Mouse (Mus musculus) neural tube, embryonic 11.5 days (tissue): ENCODE data around the gene E130208F15Rik. TPM values are rescaled to one million over a fixed set of nuclear protein-coding genes. Genes with fewer than 3 reads are reported as not detected.

Experiments used
- ATAC-seq: fragments of 200-750 bp; cut with Nextera tagmentation; 2 replicates; pipeline ENCODE4 v1.8.0; 2017; ENCODE audit warnings: moderate number of reproducible peaks, mild to moderate bottlenecking, moderate TSS enrichment, moderate library complexity; ENCODE audit not compliant: insufficient read depth, low FRiP score, low TSS enrichment
- DNase-seq: peaks from one replicate; pipeline ENCODE4 v3.0.0-alpha.2; 2015; ENCODE audit warnings: low spot score
- H3K27ac ChIP-seq: fragments of 300-500 bp; sonication (generic); 2 replicates; pipeline ENCODE4 v1.5.1; 2014; ENCODE audit warnings: low read depth, mild to moderate bottlenecking, low read length
- H3K27me3 ChIP-seq: fragments of 300-500 bp; sonication (generic); 2 replicates; pipeline ENCODE4 v1.6.1; 2014; ENCODE audit warnings: mild to moderate bottlenecking, low read length, mixed read lengths; ENCODE audit not compliant: control insufficient read depth, insufficient read depth
- H3K36me3 ChIP-seq: fragments of 300-500 bp; sonication (generic); 2 replicates; pipeline ENCODE4 v1.6.1; 2014; ENCODE audit warnings: mild to moderate bottlenecking, low read length, moderate library complexity, mixed read lengths; ENCODE audit not compliant: control insufficient read depth, insufficient read depth
- H3K4me1 ChIP-seq: fragments of 300-500 bp; sonication (generic); 2 replicates; pipeline ENCODE4 v1.6.1; 2014; ENCODE audit warnings: low read length, mixed read lengths; ENCODE audit not compliant: control insufficient read depth, insufficient read depth
- H3K4me2 ChIP-seq: fragments of 300-500 bp; sonication (generic); 2 replicates; pipeline ENCODE4 v1.6.1; 2014; ENCODE audit warnings: low read depth, mild to moderate bottlenecking, moderate library complexity
- H3K4me3 ChIP-seq: fragments of 300-500 bp; sonication (generic); 2 replicates; pipeline ENCODE4 v1.5.1; 2014; ENCODE audit warnings: low read depth, low read length
- H3K9ac ChIP-seq: fragments of 300-500 bp; sonication (generic); 2 replicates; pipeline ENCODE4 v1.6.1; 2014; ENCODE audit warnings: mild to moderate bottlenecking, low read length
- H3K9me3 ChIP-seq: fragments of 300-500 bp; sonication (generic); 2 replicates; pipeline ENCODE4 v1.6.1; 2016; ENCODE audit warnings: low read length; ENCODE audit not compliant: control insufficient read depth
- WGBS: fragments of 180-500 bp; shearing (Covaris S2); extraction: QIAGEN DNeasy Blood & Tissue Kit; methylation state at CpG from one replicate; pipeline ENCODE4 v1.1.7; 2014; 5-methylcytosine and 5-hydroxymethylcytosine counted together
- polyA plus RNA-seq: library from polyadenylated mRNA; unstranded; fragments of >200 nt; fragmentation: Nextera tagmentation; extraction: Ambion mirVana; gene quantifications from 2 replicates; pipeline ENCODE4 v1.2.1, GENCODE M21; 2014

Gene E130208F15Rik
- polyA plus RNA-seq, 1 experiment from 2014 or later, result not detected

- 47% methylated on average over 2 of the region's 2 CpGs for WGBS
- peak; percentile 54 for DNase-seq
- no peak overlapping the region for H3K27ac ChIP-seq
- H3K4me1 ChIP-seq, result peaks cover 6% of the 10 kb centered on the region; the same call in 1 of the 2 replicates
- H3K9ac ChIP-seq, result no peak overlapping the region
- no peak overlapping the region for H3K4me3 ChIP-seq
- no peaks in the 10 kb centered on the region for H3K27me3 ChIP-seq
- H3K4me2 ChIP-seq, result no peak overlapping the region
- ATAC-seq, result no peak
- no peaks in the 10 kb centered on the region for H3K36me3 ChIP-seq
- H3K9me3 ChIP-seq, result no peaks in the 10 kb centered on the region
These were observed 3.8 kb downstream of the E130208F15Rik start for GRCm38 (mm10) chr7:30325364-30325763.

GRCm38 (mm10) chr7:30326427-30326826, 4.9 kb downstream of the E130208F15Rik start:
- H3K4me2 ChIP-seq, result no peak overlapping the region
- 0 out of 2 replicates have a peak, but pooled peaks cover 6% of the 10 kb centered on the region for H3K4me1 ChIP-seq
- H3K9me3 ChIP-seq, result no peaks in the 10 kb centered on the region
- no peak overlapping the region for H3K4me3 ChIP-seq
- no peak overlapping the region for H3K27ac ChIP-seq
- H3K27me3 ChIP-seq, result no peaks in the 10 kb centered on the region
- H3K9ac ChIP-seq, result no peak overlapping the region
- no peaks in the 10 kb centered on the region for H3K36me3 ChIP-seq
- no peak for DNase-seq
- ATAC-seq, result no peak

GRCm38 (mm10) chr7:30327140-30327539, 5.6 kb downstream of the E130208F15Rik start:
- Histone ChIP-seq H3K9me3 (no peaks in the 10 kb centered on the region), H3K4me3 (no peak overlapping the region), H3K27me3 (no peaks in the 10 kb centered on the region), H3K4me1 (0 out of 2 replicates have a peak, but pooled peaks cover 6% of the 10 kb centered on the region), H3K9ac (no peak overlapping the region), H3K4me2 (no peak overlapping the region), H3K36me3 (no peaks in the 10 kb centered on the region), H3K27ac (no peak overlapping the region)
- no peak for ATAC-seq
- no peak for DNase-seq
- WGBS, result 58% methylated on average over 15 of the region's 15 CpGs

GRCm38 (mm10) chr7:30328379-30328778, 6.8 kb downstream of the E130208F15Rik start:
- Histone ChIP-seq H3K9ac (no peak overlapping the region), H3K4me3 (no peak overlapping the region), H3K4me2 (no peak overlapping the region), H3K9me3 (no peaks in the 10 kb centered on the region), H3K27ac (no peak overlapping the region), H3K4me1 (no peaks in the 10 kb centered on the region), H3K36me3 (no peaks in the 10 kb centered on the region), H3K27me3 (no peaks in the 10 kb centered on the region)
- WGBS, result 34% methylated on average over 10 of the region's 10 CpGs
- DNase-seq (no peak), ATAC-seq (no peak)

GRCm38 (mm10) chr7:30331887-30332286, 10.3 kb downstream of the E130208F15Rik start:
- H3K9me3 ChIP-seq, result no peaks in the 10 kb centered on the region
- no peaks in the 10 kb centered on the region for H3K27me3 ChIP-seq
- H3K9ac ChIP-seq, result no peak overlapping the region
- H3K4me3 ChIP-seq, result peak overlapping the region; percentile 10; the same call in 1 of the 2 replicates
- no peaks in the 10 kb centered on the region for H3K4me1 ChIP-seq
- WGBS, result 7% methylated on average over 13 of the region's 13 CpGs
- peak; percentile 92 for ATAC-seq
- DNase-seq, result peak; percentile 86
- H3K4me2 ChIP-seq, result peak overlapping the region; percentile 41
- no peaks in the 10 kb centered on the region for H3K36me3 ChIP-seq
- no peak overlapping the region for H3K27ac ChIP-seq

- H3K27ac ChIP-seq, result no peak overlapping the region
- no peak overlapping the region; the same call in 1 of the 2 replicates for H3K9ac ChIP-seq
- ATAC-seq (no peak), DNase-seq (no peak)
- H3K36me3 ChIP-seq, result no peaks in the 10 kb centered on the region
- no peak overlapping the region for H3K4me2 ChIP-seq
- no peaks in the 10 kb centered on the region for H3K9me3 ChIP-seq
- no peaks in the 10 kb centered on the region for H3K4me1 ChIP-seq
- no peaks in the 10 kb centered on the region for H3K27me3 ChIP-seq
- H3K4me3 ChIP-seq, result no peak overlapping the region
- WGBS, result 64% methylated on average over 18 of the region's 18 CpGs
These were observed 11.2 kb downstream of the E130208F15Rik start for GRCm38 (mm10) chr7:30332622-30333259.

- Histone ChIP-seq H3K9me3 (no peaks in the 10 kb centered on the region), H3K27me3 (no peaks in the 10 kb centered on the region), H3K4me3 (no peak overlapping the region), H3K36me3 (no peaks in the 10 kb centered on the region), H3K4me1 (no peaks in the 10 kb centered on the region), H3K27ac (no peak overlapping the region), H3K4me2 (no peak overlapping the region), H3K9ac (no peak overlapping the region)
- 80% methylated on average over 4 of the region's 4 CpGs for WGBS
- ATAC-seq (no peak), DNase-seq (no peak)
These were observed 11.9 kb downstream of the E130208F15Rik start for GRCm38 (mm10) chr7:30333436-30333835.

- Histone ChIP-seq H3K4me2 (no peak overlapping the region), H3K36me3 (no peaks in the 10 kb centered on the region), H3K27me3 (no peaks in the 10 kb centered on the region), H3K9ac (no peak overlapping the region), H3K9me3 (no peaks in the 10 kb centered on the region), H3K4me3 (no peak overlapping the region), H3K4me1 (no peaks in the 10 kb centered on the region), H3K27ac (no peak overlapping the region)
- DNase-seq (no peak), ATAC-seq (no peak)
- WGBS, result 67% methylated on average over 5 of the region's 5 CpGs
These were observed 13.0 kb downstream of the E130208F15Rik start for GRCm38 (mm10) chr7:30334563-30334962.

- Histone ChIP-seq H3K4me2 (no peak overlapping the region), H3K27ac (no peak overlapping the region), H3K9me3 (no peaks in the 10 kb centered on the region), H3K27me3 (no peaks in the 10 kb centered on the region), H3K4me3 (no peak overlapping the region), H3K36me3 (no peaks in the 10 kb centered on the region), H3K9ac (no peak overlapping the region), H3K4me1 (no peaks in the 10 kb centered on the region)
- ATAC-seq (no peak), DNase-seq (no peak)
- 80% methylated on average over 6 of the region's 6 CpGs for WGBS
These were observed 14.1 kb downstream of the E130208F15Rik start for GRCm38 (mm10) chr7:30335688-30336087.
